Mouse (Mus musculus) spleen, adult 2 months (tissue): ENCODE measurements at regions not wholly inside any gene's neighbourhood (a gene's known extent, or its start where the extent isn't known, plus 50 kb on each side); places are given as distances from the start of the nearest gene placed in this dataset.

ENCODE experiments used
- CTCF ChIP-seq: fragments of 200-500 bp; IDR thresholded peaks from 2 replicates; pipeline ENCODE4 v1.5.1; 2011; ENCODE audit warnings: mild to moderate bottlenecking, inconsistent platforms; ENCODE audit not compliant: insufficient read depth, insufficient read length, insufficient replicate concordance; ENCODE audit errors: extremely low read depth
- POLR2A ChIP-seq: fragments of 200-500 bp; IDR thresholded peaks from 2 replicates; pipeline ENCODE4 v1.6.1; 2011; ENCODE audit warnings: low read depth, low read length, inconsistent platforms

GRCm38 (mm10) chr17:4834065-4834464 is 160.1 kb upstream of the Arid1b start:
- TF ChIP-seq CTCF (no peak), POLR2A (no peak)
